Mouse (Mus musculus): ENCODE results near the gene Ddx21.

DNA sequence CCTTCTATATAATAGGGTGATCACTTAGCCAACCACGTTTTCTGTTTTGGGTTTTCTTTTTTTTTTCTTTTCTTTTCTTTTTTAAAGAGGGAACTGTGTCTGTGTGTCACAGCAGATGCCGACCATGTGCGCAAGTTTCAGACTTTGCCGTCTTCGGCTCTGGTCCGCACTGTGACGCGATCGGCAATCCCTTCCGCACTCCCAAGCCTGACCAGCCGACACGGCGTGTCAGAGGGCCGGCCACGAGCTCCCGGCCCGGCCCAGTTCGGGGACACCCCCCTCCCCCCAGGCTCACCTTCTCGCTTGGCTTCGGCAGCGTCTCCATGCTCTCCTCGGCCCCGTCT is 276 bp downstream of the Ddx21 start:
- no peak for TF ChIP-seq CTCF (IDR thresholded peaks at IDR 0.05; ENCODE audit: borderline replicate concordance, insufficient read depth, low read depth, low read length)
- no peak for TF ChIP-seq POLR2A (IDR thresholded peaks at IDR 0.05; ENCODE audit: borderline replicate concordance, insufficient read depth, low read length)

Measured in cerebellum, adult 2 months (tissue).